Mouse (Mus musculus): ENCODE measurements around the gene Hpn. TPM values are rescaled to one million over a fixed set of nuclear protein-coding genes. Genes with fewer than 3 reads are reported as not detected.

Hpn gene
- polyA plus RNA-seq, 1 experiment: 0.60 TPM

DNA sequence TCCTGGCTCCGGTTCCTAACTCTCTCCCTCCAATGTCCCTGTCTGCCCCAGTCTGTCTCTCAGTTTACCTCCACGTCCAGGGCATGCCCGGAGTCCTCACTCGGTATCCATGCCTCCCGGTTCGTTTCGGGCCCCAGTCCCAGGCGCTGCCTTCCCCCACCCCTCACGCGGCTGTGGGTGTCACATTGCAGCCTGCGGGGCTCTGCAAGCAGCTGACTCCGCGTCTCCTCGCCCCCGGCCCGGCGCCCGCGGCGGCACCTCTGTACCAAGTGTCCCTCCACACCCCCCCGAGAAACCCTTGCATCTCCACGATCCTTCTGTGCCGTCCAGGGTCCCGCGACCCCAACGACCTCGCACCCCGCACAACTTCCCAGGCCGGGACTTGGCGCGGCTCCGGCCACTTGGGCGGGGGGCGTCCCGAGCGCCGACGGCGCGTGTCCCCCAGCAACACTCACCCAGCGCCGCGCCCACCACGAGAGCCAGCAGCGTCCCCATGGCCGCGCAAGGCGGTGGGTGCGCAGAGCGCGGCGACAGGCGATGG, 11.2 kb upstream of the Hpn start:
- no peak for TF ChIP-seq POLR2A (IDR thresholded peaks at IDR 0.05; ENCODE audit: low read depth, low read length)
- TF ChIP-seq CTCF (IDR thresholded peaks at IDR 0.05; ENCODE audit: borderline replicate concordance, insufficient read depth, low read length): no peak
- peaks cover 7% of the 10 kb centered on the region; the same call in 1 of the 2 replicates for H3K4me1 ChIP-seq (ENCODE audit: control insufficient read depth, insufficient read depth, low read length)
- peak overlapping the region; percentile 24 for H3K27ac ChIP-seq (ENCODE audit: insufficient read depth, low read length)
- H3K4me3 ChIP-seq (ENCODE audit: insufficient read depth, low read length): peak overlapping the region; percentile 53

DNA sequence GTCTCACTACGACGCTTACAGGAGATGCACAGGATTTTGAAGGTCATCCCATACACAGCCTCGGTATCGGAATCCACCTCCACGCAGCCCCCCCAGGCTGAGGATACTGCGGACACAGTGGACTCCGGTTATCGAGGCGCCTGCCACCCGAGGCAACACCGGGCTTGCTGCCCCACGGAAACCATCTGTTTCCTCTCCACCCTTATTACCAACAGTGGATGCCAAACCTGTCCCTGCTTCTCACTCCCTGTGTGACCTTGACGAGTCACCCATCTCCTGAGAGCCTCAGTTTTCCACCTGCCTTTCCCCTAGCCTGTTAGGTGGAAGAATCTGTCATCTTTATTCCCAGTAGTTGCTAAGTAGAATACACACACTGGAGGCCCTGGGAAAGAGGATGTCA, 10.0 kb upstream of the Hpn start:
- Histone ChIP-seq H3K4me1 (ENCODE audit: control insufficient read depth, insufficient read depth, low read length) (peaks cover 7% of the 10 kb centered on the region; the same call in 1 of the 2 replicates), H3K27ac (ENCODE audit: insufficient read depth, low read length) (no peak overlapping the region), H3K4me3 (ENCODE audit: insufficient read depth, low read length) (no peak overlapping the region)
- TF ChIP-seq CTCF (IDR thresholded peaks at IDR 0.05; ENCODE audit: borderline replicate concordance, insufficient read depth, low read length) (no peak), POLR2A (IDR thresholded peaks at IDR 0.05; ENCODE audit: low read depth, low read length) (no peak)

GRCm38 (mm10) chr7:31124381-31124780, 9.3 kb upstream of the Hpn start:
- peaks cover 7% of the 10 kb centered on the region; the same call in 1 of the 2 replicates for H3K4me1 ChIP-seq (ENCODE audit: control insufficient read depth, insufficient read depth, low read length)
- TF ChIP-seq POLR2A (IDR thresholded peaks at IDR 0.05; ENCODE audit: low read depth, low read length) (no peak), CTCF (IDR thresholded peaks at IDR 0.05; ENCODE audit: borderline replicate concordance, insufficient read depth, low read length) (no peak)
- no peak overlapping the region for H3K4me3 ChIP-seq (ENCODE audit: insufficient read depth, low read length)
- H3K27ac ChIP-seq (ENCODE audit: insufficient read depth, low read length): no peak overlapping the region

- Histone ChIP-seq H3K4me1 (ENCODE audit: control insufficient read depth, insufficient read depth, low read length) (peaks cover 7% of the 10 kb centered on the region; the same call in 1 of the 2 replicates), H3K27ac (ENCODE audit: insufficient read depth, low read length) (no peak overlapping the region), H3K4me3 (ENCODE audit: insufficient read depth, low read length) (no peak overlapping the region)
- TF ChIP-seq CTCF (IDR thresholded peaks at IDR 0.05; ENCODE audit: borderline replicate concordance, insufficient read depth, low read length): no peak
- no peak for TF ChIP-seq POLR2A (IDR thresholded peaks at IDR 0.05; ENCODE audit: low read depth, low read length)
These were observed 8.6 kb upstream of the Hpn start for GRCm38 (mm10) chr7:31123697-31124096.

DNA sequence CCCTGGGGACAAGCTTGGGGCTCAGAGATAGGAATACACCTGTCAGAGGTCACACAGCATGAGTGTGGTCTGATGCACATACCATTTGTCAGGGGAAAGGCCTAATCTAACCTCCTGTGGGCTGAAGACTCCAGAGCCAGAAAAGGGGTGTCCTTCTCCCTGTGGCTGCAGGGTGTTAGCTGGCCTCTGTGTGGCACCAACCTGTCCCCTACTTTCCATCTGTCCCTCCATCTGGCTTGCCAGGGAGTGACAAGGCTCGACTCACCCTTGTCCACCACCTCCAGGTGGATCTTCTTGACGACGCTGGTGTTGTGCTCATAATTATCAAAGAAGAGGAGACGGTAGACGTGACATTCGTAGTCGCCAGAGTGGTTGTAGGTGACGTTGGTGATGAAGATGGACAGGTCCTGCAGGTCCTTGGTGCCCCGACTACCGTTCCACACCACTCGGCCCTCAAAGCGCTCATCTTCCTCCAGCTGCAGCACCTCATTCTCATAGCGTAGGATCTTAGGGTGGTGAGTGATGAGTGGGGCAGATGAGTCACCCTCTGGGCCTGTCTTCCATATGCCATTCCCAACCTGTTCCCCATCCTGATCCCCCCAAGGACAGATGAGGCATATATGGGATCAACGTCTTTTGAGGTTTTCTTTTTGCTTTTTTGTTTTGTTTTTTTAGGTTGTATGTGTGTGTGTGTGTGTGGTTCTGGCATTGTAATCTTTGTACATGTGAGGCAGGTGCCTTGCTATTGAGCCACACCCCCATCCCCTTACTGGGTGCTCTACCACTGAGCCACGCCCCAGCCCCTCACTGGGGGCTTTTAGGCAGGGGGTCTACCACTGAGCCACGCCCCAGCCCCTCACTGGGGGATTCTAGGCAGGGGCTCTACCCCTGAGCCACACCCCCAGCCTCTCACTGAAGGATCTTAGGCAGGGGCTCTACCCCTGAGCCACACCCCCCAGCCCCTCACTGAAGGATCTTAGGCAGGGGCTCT, 7.8 kb upstream of the Hpn start:
- TF ChIP-seq POLR2A (IDR thresholded peaks at IDR 0.05; ENCODE audit: low read depth, low read length) (no peak), CTCF (IDR thresholded peaks at IDR 0.05; ENCODE audit: borderline replicate concordance, insufficient read depth, low read length) (no peak)
- Histone ChIP-seq H3K4me3 (ENCODE audit: insufficient read depth, low read length) (no peak overlapping the region), H3K4me1 (ENCODE audit: control insufficient read depth, insufficient read depth, low read length) (peaks cover 7% of the 10 kb centered on the region; the same call in 1 of the 2 replicates), H3K27ac (ENCODE audit: insufficient read depth, low read length) (no peak overlapping the region)

DNA sequence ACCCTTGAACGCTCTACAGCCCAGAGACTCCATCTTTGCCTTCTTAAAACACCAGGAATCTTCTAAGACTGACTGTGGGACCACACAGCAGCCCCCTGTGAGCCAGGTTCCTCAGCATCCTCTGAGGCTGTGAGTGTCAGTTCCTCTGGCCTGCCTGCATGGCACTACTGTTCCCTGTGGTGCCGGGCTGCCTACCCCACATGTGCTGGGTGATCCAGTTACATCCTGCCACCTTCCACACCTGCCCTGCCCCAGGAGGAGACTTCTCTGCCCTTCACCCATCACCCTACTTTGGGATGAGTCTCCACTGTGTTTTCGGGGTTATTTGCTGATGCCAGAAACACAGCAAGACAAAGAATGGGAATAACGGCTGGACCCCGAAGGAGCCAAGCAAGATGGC, 4.5 kb upstream of the Hpn start:
- no peak overlapping the region for H3K4me3 ChIP-seq (ENCODE audit: insufficient read depth, low read length)
- no peaks in the 10 kb centered on the region for H3K4me1 ChIP-seq (ENCODE audit: control insufficient read depth, insufficient read depth, low read length)

GRCm38 (mm10) chr7:31118486-31118885, 3.4 kb upstream of the Hpn start:
- Histone ChIP-seq H3K27ac (ENCODE audit: insufficient read depth, low read length) (no peak overlapping the region), H3K4me3 (ENCODE audit: insufficient read depth, low read length) (no peak overlapping the region), H3K4me1 (ENCODE audit: control insufficient read depth, insufficient read depth, low read length) (no peaks in the 10 kb centered on the region)
- no peak for TF ChIP-seq CTCF (IDR thresholded peaks at IDR 0.05; ENCODE audit: borderline replicate concordance, insufficient read depth, low read length)
- no peak for TF ChIP-seq POLR2A (IDR thresholded peaks at IDR 0.05; ENCODE audit: low read depth, low read length)

More for the DNA sequence above, 4.5 kb upstream of the Hpn start:
- no peak overlapping the region for H3K27ac ChIP-seq (ENCODE audit: insufficient read depth, low read length)
- no peak for TF ChIP-seq POLR2A (IDR thresholded peaks at IDR 0.05; ENCODE audit: low read depth, low read length)
- TF ChIP-seq CTCF (IDR thresholded peaks at IDR 0.05; ENCODE audit: borderline replicate concordance, insufficient read depth, low read length): no peak

DNA sequence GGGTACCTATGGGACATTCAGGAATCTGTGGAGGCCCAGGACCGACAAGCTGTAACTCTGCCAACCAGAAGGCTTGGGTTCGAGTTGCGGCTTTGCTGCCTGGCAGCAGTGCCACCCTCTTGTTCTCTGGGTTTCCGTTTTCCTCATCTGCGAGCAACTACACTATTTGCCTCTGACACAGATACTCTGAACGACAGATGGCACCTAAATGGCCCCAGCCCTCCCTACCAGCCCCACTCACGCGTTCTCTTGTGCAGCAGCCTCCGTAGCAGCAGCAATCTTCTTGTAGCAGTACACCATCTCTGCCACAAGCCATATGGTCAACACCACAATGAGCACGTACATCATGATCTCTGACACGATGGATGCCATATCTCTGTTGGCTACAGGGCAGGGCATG, 2.4 kb upstream of the Hpn start:
- Histone ChIP-seq H3K27ac (ENCODE audit: insufficient read depth, low read length) (no peak overlapping the region), H3K4me3 (ENCODE audit: insufficient read depth, low read length) (no peak overlapping the region), H3K4me1 (ENCODE audit: control insufficient read depth, insufficient read depth, low read length) (no peaks in the 10 kb centered on the region)
- no peak for TF ChIP-seq POLR2A (IDR thresholded peaks at IDR 0.05; ENCODE audit: low read depth, low read length)
- TF ChIP-seq CTCF (IDR thresholded peaks at IDR 0.05; ENCODE audit: borderline replicate concordance, insufficient read depth, low read length): no peak

DNA sequence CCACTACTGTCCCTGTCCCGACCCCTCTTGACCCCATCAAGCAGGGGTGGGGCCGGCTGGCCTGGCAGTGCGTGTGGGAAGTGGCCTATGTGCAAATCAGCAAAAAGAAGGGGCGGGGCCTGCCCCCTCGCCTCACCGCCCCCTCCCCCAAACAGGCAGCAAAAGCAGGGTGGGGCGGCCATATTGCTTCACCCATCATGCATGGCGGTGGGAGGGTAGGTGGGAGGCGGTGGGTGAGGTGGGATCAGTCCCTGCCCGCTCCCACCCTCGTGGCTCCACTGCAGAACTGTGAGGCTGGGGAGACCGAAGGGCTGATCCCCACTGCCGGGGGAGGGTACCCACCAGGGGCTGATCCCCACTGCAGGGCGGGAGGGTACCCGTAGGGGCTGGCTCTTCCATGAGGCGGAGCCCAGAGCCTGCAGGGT, 1.6 kb upstream of the Hpn start:
- no peak overlapping the region for H3K4me3 ChIP-seq (ENCODE audit: insufficient read depth, low read length)
- H3K4me1 ChIP-seq (ENCODE audit: control insufficient read depth, insufficient read depth, low read length): no peaks in the 10 kb centered on the region
- no peak overlapping the region for H3K27ac ChIP-seq (ENCODE audit: insufficient read depth, low read length)
- TF ChIP-seq CTCF (IDR thresholded peaks at IDR 0.05; ENCODE audit: borderline replicate concordance, insufficient read depth, low read length) (no peak), POLR2A (IDR thresholded peaks at IDR 0.05; ENCODE audit: low read depth, low read length) (no peak)

GRCm38 (mm10) chr7:31115587-31116043, 525 bp upstream of the Hpn start:
- TF ChIP-seq POLR2A (IDR thresholded peaks at IDR 0.05; ENCODE audit: low read depth, low read length) (no peak), CTCF (IDR thresholded peaks at IDR 0.05; ENCODE audit: borderline replicate concordance, insufficient read depth, low read length) (no peak)

More at GRCm38 (mm10) chr7:31115587-31116043, 525 bp upstream of the Hpn start:
- Histone ChIP-seq H3K4me1 (ENCODE audit: control insufficient read depth, insufficient read depth, low read length) (no peaks in the 10 kb centered on the region), H3K4me3 (ENCODE audit: insufficient read depth, low read length) (no peak overlapping the region), H3K27ac (ENCODE audit: insufficient read depth, low read length) (no peak overlapping the region)
